Mouse (Mus musculus) neural tube, embryonic 12.5 days (tissue): ENCODE measurements around the gene Zfp729b. TPM values are rescaled to one million over a fixed set of nuclear protein-coding genes. Genes with fewer than 3 reads are reported as not detected.

Experiments used
- ATAC-seq: fragments of 200-750 bp; cut with Nextera tagmentation; 2 replicates; pipeline ENCODE4 v1.8.0; 2017; ENCODE audit warnings: low read depth, mild to moderate bottlenecking, moderate TSS enrichment, moderate library complexity; ENCODE audit not compliant: low FRiP score
- H3K27ac ChIP-seq: fragments of 300-500 bp; sonication (generic); 2 replicates; pipeline ENCODE4 v1.5.1; 2016
- H3K27me3 ChIP-seq: fragments of 300-500 bp; sonication (generic); replicated peaks from 2 replicates; pipeline ENCODE4 v1.6.1; 2016; ENCODE audit warnings: mild to moderate bottlenecking
- H3K36me3 ChIP-seq: fragments of 300-500 bp; sonication (generic); 2 replicates; pipeline ENCODE4 v1.6.1; 2016; ENCODE audit warnings: mild to moderate bottlenecking
- H3K4me1 ChIP-seq: fragments of 300-500 bp; sonication (generic); 2 replicates; pipeline ENCODE4 v1.6.1; 2016
- H3K4me2 ChIP-seq: fragments of 300-500 bp; sonication (generic); replicated peaks from 2 replicates; pipeline ENCODE4 v1.6.1; 2016; ENCODE audit warnings: mild to moderate bottlenecking
- H3K4me3 ChIP-seq: fragments of 300-500 bp; sonication (generic); 2 replicates; pipeline ENCODE4 v1.5.1; 2016
- H3K9ac ChIP-seq: fragments of 300-500 bp; sonication (generic); 2 replicates; pipeline ENCODE4 v1.6.1; 2016; ENCODE audit warnings: mild to moderate bottlenecking
- H3K9me3 ChIP-seq: fragments of 300-500 bp; sonication (generic); 2 replicates; pipeline ENCODE4 v1.6.1; 2016; ENCODE audit warnings: mild to moderate bottlenecking
- WGBS: fragments of 180-500 bp; shearing (Covaris S2); methylation state at CpG from one replicate; pipeline ENCODE4 v1.1.7; 2016; 5-methylcytosine and 5-hydroxymethylcytosine counted together
- polyA plus RNA-seq: library from polyadenylated mRNA; unstranded; fragments of >200 nt; fragmentation: Nextera tagmentation; extraction: Ambion mirVana; gene quantifications from 2 replicates; pipeline ENCODE4 v1.2.1, GENCODE M21; 2016

Zfp729b gene
- 3.8 and 4.2 TPM in 2 replicates for polyA plus RNA-seq

GRCm38 (mm10) chr13:67609066-67609876, at the start of gene Zfp729b:
Zfp729b (minus strand) TSS chr13:67609707.
- H3K36me3 ChIP-seq: no peaks in the 10 kb centered on the region
- H3K4me3 ChIP-seq: peak within 1 kb of the TSS; percentile 70
- peak within 1 kb of the TSS; percentile 62 for H3K4me2 ChIP-seq
- peaks cover 6% of the 10 kb centered on the region for H3K4me1 ChIP-seq
- no peak within 1 kb of the TSS for H3K27ac ChIP-seq
- ATAC-seq: peak; percentile 98
- no peaks in the 10 kb centered on the region for H3K27me3 ChIP-seq
- peak within 1 kb of the TSS; percentile 62 for H3K9ac ChIP-seq
- 4% methylated on average over 20 of the region's 20 CpGs for WGBS
- H3K9me3 ChIP-seq: no peaks in the 10 kb centered on the region

- ATAC-seq: no peak
- Histone ChIP-seq H3K4me2 (no peak overlapping the region), H3K27me3 (no peaks in the 10 kb centered on the region), H3K27ac (no peak overlapping the region), H3K4me1 (no peaks in the 10 kb centered on the region), H3K9me3 (no peaks in the 10 kb centered on the region), H3K9ac (no peak overlapping the region), H3K36me3 (no peaks in the 10 kb centered on the region), H3K4me3 (no peak overlapping the region)
- 42% methylated on average over 3 of the region's 3 CpGs for WGBS
Observed at GRCm38 (mm10) chr13:67652496-67652895, 43.0 kb upstream of the Zfp729b start.

GRCm38 (mm10) chr13:67637294-67638007, 27.9 kb upstream of the Zfp729b start, which contains the start of the genes Gm49345 and Zfp729a:
Gm49345 (minus strand) TSS chr13:67637769.
Zfp729a (minus strand) TSS chr13:67637791.
- no peak within 1 kb of the TSS for H3K27ac ChIP-seq
- under 1% methylated on average over 19 of the region's 19 CpGs for WGBS
- peak; percentile 99 for ATAC-seq

GRCm38 (mm10) chr13:67610108-67610507, 601 bp upstream of the Zfp729b start:
- Histone ChIP-seq H3K9ac (no peak overlapping the region), H3K4me2 (no peak overlapping the region), H3K27ac (no peak overlapping the region), H3K9me3 (no peaks in the 10 kb centered on the region), H3K36me3 (no peaks in the 10 kb centered on the region), H3K27me3 (no peaks in the 10 kb centered on the region), H3K4me1 (peaks cover 6% of the 10 kb centered on the region), H3K4me3 (no peak overlapping the region)
- ATAC-seq: no peak
- 90% methylated on average over 4 of the region's 4 CpGs for WGBS

More at GRCm38 (mm10) chr13:67637294-67638007, 27.9 kb upstream of the Zfp729b start, which contains the start of the genes Gm49345 and Zfp729a:
- H3K36me3 ChIP-seq: no peaks in the 10 kb centered on the region
- H3K9me3 ChIP-seq: no peaks in the 10 kb centered on the region
- peak within 1 kb of the TSS; percentile 55 for H3K4me2 ChIP-seq
- H3K9ac ChIP-seq: peak within 1 kb of the TSS; percentile 61
- H3K4me1 ChIP-seq: 0 out of 2 replicates have a peak, but pooled peaks cover 2% of the 10 kb centered on the region
- H3K27me3 ChIP-seq: no peaks in the 10 kb centered on the region
- H3K4me3 ChIP-seq: peak within 1 kb of the TSS; percentile 74

- H3K4me3 ChIP-seq: no peak overlapping the region
- H3K27me3 ChIP-seq: no peaks in the 10 kb centered on the region
- H3K36me3 ChIP-seq: no peaks in the 10 kb centered on the region
- H3K4me2 ChIP-seq: no peak overlapping the region
- ATAC-seq: no peak
- WGBS: 68% methylated on average over 5 of the region's 5 CpGs
- no peak overlapping the region for H3K27ac ChIP-seq
- H3K9ac ChIP-seq: no peak overlapping the region
- H3K9me3 ChIP-seq: no peaks in the 10 kb centered on the region
- no peaks in the 10 kb centered on the region for H3K4me1 ChIP-seq
Observed at GRCm38 (mm10) chr13:67572591-67573189, 36.8 kb downstream of the Zfp729b start.

- Histone ChIP-seq H3K27me3 (no peaks in the 10 kb centered on the region), H3K9ac (peak within 1 kb of the TSS; percentile 79), H3K27ac (peak within 1 kb of the TSS; percentile 65), H3K9me3 (no peaks in the 10 kb centered on the region), H3K4me3 (peak within 1 kb of the TSS; percentile 84), H3K36me3 (no peaks in the 10 kb centered on the region), H3K4me1 (peaks cover 9% of the 10 kb centered on the region), H3K4me2 (peak within 1 kb of the TSS; percentile 65)
- ATAC-seq: no peak
- 77% methylated on average over 4 of the region's 4 CpGs for WGBS
Observed at GRCm38 (mm10) chr13:67553730-67554129, 55.8 kb downstream of the Zfp729b start, which contains the start of gene Zfp748. Zfp748 (minus strand) TSS chr13:67553830.

- peaks cover 9% of the 10 kb centered on the region for H3K4me1 ChIP-seq
- H3K4me2 ChIP-seq: peak overlapping the region; percentile 65
- H3K4me3 ChIP-seq: peak overlapping the region; percentile 84
- H3K9ac ChIP-seq: peak overlapping the region; percentile 79
- no peaks in the 10 kb centered on the region for H3K27me3 ChIP-seq
- H3K27ac ChIP-seq: peak overlapping the region; percentile 65
- peak; percentile 98 for ATAC-seq
- no peaks in the 10 kb centered on the region for H3K9me3 ChIP-seq
- under 1% methylated on average over 44 of the region's 44 CpGs for WGBS
- H3K36me3 ChIP-seq: no peaks in the 10 kb centered on the region
Observed at GRCm38 (mm10) chr13:67552505-67553346, 56.8 kb downstream of the Zfp729b start.

- Histone ChIP-seq H3K4me1 (no peaks in the 10 kb centered on the region), H3K27me3 (no peaks in the 10 kb centered on the region), H3K9me3 (0 out of 2 replicates have a peak, but pooled peaks cover 5% of the 10 kb centered on the region), H3K4me3 (no peak overlapping the region), H3K9ac (no peak overlapping the region), H3K4me2 (no peak overlapping the region), H3K27ac (no peak overlapping the region), H3K36me3 (peaks cover 42% of the 10 kb centered on the region)
- no peak for ATAC-seq
- WGBS: 65% methylated on average over 1 of the region's 1 CpGs
Observed at GRCm38 (mm10) chr13:67545941-67546340, 63.6 kb downstream of the Zfp729b start.

Other genes starting within 250 kb of the Zfp729b start
- not detected in 2 replicates for gene Gm28044, start 249.2 kb downstream of the Zfp729b start, polyA plus RNA-seq
- gene Zfp953, start 249.1 kb downstream of the Zfp729b start, polyA plus RNA-seq: 0.66 and 0.93 TPM in 2 replicates
- not detected in 2 replicates for gene Gm28041, start 234.0 kb downstream of the Zfp729b start, polyA plus RNA-seq
- gene Zfp456, start 233.9 kb downstream of the Zfp729b start, polyA plus RNA-seq: 0.82 and 1.1 TPM in 2 replicates
- gene Zfp429, start 209.9 kb downstream of the Zfp729b start, polyA plus RNA-seq: 3.0 and 3.2 TPM in 2 replicates
- gene Zfp459, start 188.3 kb downstream of the Zfp729b start, polyA plus RNA-seq: 0.52 TPM in 2 replicates
- 6.7 and 7.0 TPM in 2 replicates for gene Zfp874a, start 158.1 kb downstream of the Zfp729b start, polyA plus RNA-seq
- gene Zfp874b, start 125.4 kb downstream of the Zfp729b start, polyA plus RNA-seq: 2.2 TPM in 2 replicates
- 13.7 and 14.7 TPM in 2 replicates for gene Zfp58, start 109.2 kb downstream of the Zfp729b start, polyA plus RNA-seq
- gene Gm26965, start 83.6 kb downstream of the Zfp729b start, polyA plus RNA-seq: not detected in 2 replicates
- 34.9 and 35.9 TPM in 2 replicates for gene Zfp87, start 83.5 kb downstream of the Zfp729b start, polyA plus RNA-seq
- 15.5 and 16.6 TPM in 2 replicates for gene Zfp748, start 55.9 kb downstream of the Zfp729b start, polyA plus RNA-seq
- gene Gm49345, start 28.1 kb upstream of the Zfp729b start, polyA plus RNA-seq: 0.22 TPM in 1 of 2 replicates, not detected in the other
- gene Zfp729a, start 28.1 kb upstream of the Zfp729b start, polyA plus RNA-seq: 2.3 and 2.9 TPM in 2 replicates
- gene Zfp738, start 77.4 kb upstream of the Zfp729b start, polyA plus RNA-seq: 16.2 and 17.1 TPM in 2 replicates
- gene Zfp65, start 119.5 kb upstream of the Zfp729b start, polyA plus RNA-seq: 8.1 and 8.7 TPM in 2 replicates
- 6.0 and 6.9 TPM in 2 replicates for gene Zfp85, start 145.5 kb upstream of the Zfp729b start, polyA plus RNA-seq
- gene Zfp493, start 170.0 kb upstream of the Zfp729b start, polyA plus RNA-seq: 1.8 and 2.9 TPM in 2 replicates
- gene Zfp273, start 204.0 kb upstream of the Zfp729b start, polyA plus RNA-seq: 9.0 and 9.7 TPM in 2 replicates
- 4.8 TPM in 2 replicates for gene Gm10037, start 221.4 kb upstream of the Zfp729b start, polyA plus RNA-seq